Mouse (Mus musculus): ENCODE measurements around the gene Rbms3.

The Rbms3 gene

GRCm38 (mm10) chr9:116903304-116903993, 726.3 kb downstream of the Rbms3 start:
- no peak for DNase-seq (ENCODE audit: low spot score in 2 of 2)

- no peak for DNase-seq (ENCODE audit: low spot score in 2 of 2)
These were observed 730.3 kb downstream of the Rbms3 start for GRCm38 (mm10) chr9:116899403-116899802.

- no peak for DNase-seq (ENCODE audit: low spot score in 2 of 2)
These were observed 742.6 kb downstream of the Rbms3 start for GRCm38 (mm10) chr9:116886973-116887680.

- no peak for DNase-seq (ENCODE audit: low spot score in 2 of 2)
These were observed 744.1 kb downstream of the Rbms3 start for GRCm38 (mm10) chr9:116885617-116886016.

GRCm38 (mm10) chr9:116880503-116880902, 749.2 kb downstream of the Rbms3 start:
- no peak for DNase-seq (ENCODE audit: low spot score in 2 of 2)

GRCm38 (mm10) chr9:116879600-116880457, 749.9 kb downstream of the Rbms3 start:
- DNase-seq (ENCODE audit: low spot score in 2 of 2): no peak

GRCm38 (mm10) chr9:116876786-116877185, 752.9 kb downstream of the Rbms3 start:
- no peak for DNase-seq (ENCODE audit: low spot score in 2 of 2)

- DNase-seq (ENCODE audit: low spot score in 2 of 2): no peak
These were observed 755.8 kb downstream of the Rbms3 start for GRCm38 (mm10) chr9:116873976-116874320.

- DNase-seq (ENCODE audit: low spot score in 2 of 2): peak; percentile 9 to 41
These were observed 756.4 kb downstream of the Rbms3 start for GRCm38 (mm10) chr9:116873033-116873975.

- no peak for DNase-seq (ENCODE audit: low spot score in 2 of 2)
These were observed 757.4 kb downstream of the Rbms3 start for GRCm38 (mm10) chr9:116872346-116872745.

GRCm38 (mm10) chr9:116871576-116871975, 758.1 kb downstream of the Rbms3 start:
- DNase-seq (ENCODE audit: low spot score in 2 of 2): no peak

GRCm38 (mm10) chr9:116866060-116866459, 763.7 kb downstream of the Rbms3 start:
- no peak for DNase-seq (ENCODE audit: low spot score in 2 of 2)

- DNase-seq (ENCODE audit: low spot score in 2 of 2): no peak
These were observed 766.1 kb downstream of the Rbms3 start for GRCm38 (mm10) chr9:116863626-116864025.

GRCm38 (mm10) chr9:116862341-116862740, 767.4 kb downstream of the Rbms3 start:
- no peak for DNase-seq (ENCODE audit: low spot score in 2 of 2)

GRCm38 (mm10) chr9:116857861-116858595, 771.7 kb downstream of the Rbms3 start:
- no peak for DNase-seq (ENCODE audit: low spot score in 2 of 2)

GRCm38 (mm10) chr9:116857151-116857550, 772.6 kb downstream of the Rbms3 start:
- no peak for DNase-seq (ENCODE audit: low spot score in 2 of 2)

GRCm38 (mm10) chr9:116855744-116856143, 774.0 kb downstream of the Rbms3 start:
- no peak for DNase-seq (ENCODE audit: low spot score in 2 of 2)

- no peak for DNase-seq (ENCODE audit: low spot score in 2 of 2)
These were observed 780.8 kb downstream of the Rbms3 start for GRCm38 (mm10) chr9:116848905-116849304.

- no peak for DNase-seq (ENCODE audit: low spot score in 2 of 2)
These were observed 781.5 kb downstream of the Rbms3 start for GRCm38 (mm10) chr9:116848166-116848565.

Measured in spleen, postnatal 10 days (tissue).